21 mouse cellular contexts compared by ENCODE assay signal in genomic region chr11:58400655-58401054, GRCm38 (mm10). TPM values are rescaled to one million over a fixed set of nuclear protein-coding genes. Genes with fewer than 3 reads are reported as not detected.
DNase-seq lines count a peak whose midpoint lies in the region; ATAC-seq lines count a peak whose summit lies in the region.
"Had no signal": no experiment of that assay in that cellular context is flagged by ENCODE, and none has a peak within 500 bp of the region (broad histone marks: within the 10 kb centered on the region; RNA-seq: fewer than 3 reads in every experiment).

No protein-coding gene starts in this region.

- H3K4me3 ChIP-seq in hindbrain, embryonic 12.5 days: no peak overlapping the region
- no peak overlapping the region for H3K4me3 ChIP-seq in hindbrain, embryonic 10.5 days
- no peak overlapping the region for H3K4me3 ChIP-seq in forebrain, embryonic 12.5 days (replicated peaks)
- no peak overlapping the region for H3K4me3 ChIP-seq in hindbrain, embryonic 16.5 days (ENCODE audit: low read length)
- no peak overlapping the region for H3K4me3 ChIP-seq in neural tube, embryonic 13.5 days
- no peak overlapping the region for H3K4me3 ChIP-seq in intestine, embryonic 16.5 days (ENCODE audit: low read length)
- H3K4me3 ChIP-seq: embryonic facial prominence, embryonic 12.5 days; heart, embryonic 12.5 days; intestine, embryonic 15.5 days had no signal

- H3K9ac ChIP-seq in hindbrain, embryonic 12.5 days: peak overlapping the region; percentile 4; the same call in 1 of the 2 replicates
- H3K9ac ChIP-seq in forebrain, embryonic 12.5 days: no peak overlapping the region
- no peak overlapping the region for H3K9ac ChIP-seq in hindbrain, embryonic 16.5 days (ENCODE audit: low read depth, low read length)
- H3K9ac ChIP-seq in neural tube, embryonic 13.5 days: no peak overlapping the region
- no peak overlapping the region for H3K9ac ChIP-seq in intestine, embryonic 16.5 days (ENCODE audit: low read depth, low read length)
- H3K9ac ChIP-seq: embryonic facial prominence, embryonic 12.5 days; heart, embryonic 12.5 days; intestine, embryonic 15.5 days had no signal

- no peaks in the 10 kb centered on the region for H3K9me3 ChIP-seq in hindbrain, embryonic 12.5 days (replicated peaks)
- no peaks in the 10 kb centered on the region for H3K9me3 ChIP-seq in hindbrain, embryonic 10.5 days
- H3K9me3 ChIP-seq in forebrain, embryonic 12.5 days: no peaks in the 10 kb centered on the region
- H3K9me3 ChIP-seq in hindbrain, embryonic 16.5 days (ENCODE audit: control insufficient read depth, low read length): no peaks in the 10 kb centered on the region
- H3K9me3 ChIP-seq in neural tube, embryonic 13.5 days: no peaks in the 10 kb centered on the region
- no peaks in the 10 kb centered on the region for H3K9me3 ChIP-seq in intestine, embryonic 16.5 days (ENCODE audit: control insufficient read depth, low read length)
- H3K9me3 ChIP-seq: embryonic facial prominence, embryonic 12.5 days; G1E; heart, embryonic 12.5 days; intestine, embryonic 15.5 days had no signal

- WGBS in hindbrain, embryonic 12.5 days: 51% methylated on average over 5 of the region's 5 CpGs
- WGBS in hindbrain, embryonic 10.5 days: 61% methylated on average over 5 of the region's 5 CpGs
- 38% methylated on average over 5 of the region's 5 CpGs for WGBS in forebrain, embryonic 12.5 days
- WGBS in hindbrain, embryonic 16.5 days: 25% methylated on average over 5 of the region's 5 CpGs
- WGBS in neural tube, embryonic 13.5 days: 38% methylated on average over 5 of the region's 5 CpGs
- WGBS in intestine, embryonic 16.5 days: 58% methylated on average over 5 of the region's 5 CpGs

- no peak for ATAC-seq in hindbrain, embryonic 12.5 days (ENCODE audit: low FRiP score)
- peak; percentile 69; the same call in 1 of the 2 replicates for ATAC-seq in forebrain, embryonic 12.5 days (ENCODE audit: low FRiP score)
- no peak for ATAC-seq in hindbrain, embryonic 16.5 days
- peak; percentile 73 for ATAC-seq in neural tube, embryonic 13.5 days (ENCODE audit: low read depth)
- no peak for ATAC-seq in intestine, embryonic 16.5 days
- ATAC-seq: CD4-positive, CD25-positive, alpha-beta regulatory T cell, adult 4 months; intestine, embryonic 15.5 days had no signal

- H3K27ac ChIP-seq in hindbrain, embryonic 12.5 days: peak overlapping the region; percentile 62
- no peak overlapping the region for H3K27ac ChIP-seq in hindbrain, embryonic 10.5 days
- H3K27ac ChIP-seq in forebrain, embryonic 12.5 days: peak overlapping the region; percentile 62
- no peak overlapping the region for H3K27ac ChIP-seq in hindbrain, embryonic 16.5 days (ENCODE audit: low read depth, low read length)
- H3K27ac ChIP-seq in neural tube, embryonic 13.5 days (replicated peaks): peak overlapping the region; percentile 46; the same call in 1 of the 2 replicates
- H3K27ac ChIP-seq in intestine, embryonic 16.5 days (ENCODE audit: low read length): no peak overlapping the region
- H3K27ac ChIP-seq: embryonic facial prominence, embryonic 12.5 days; intestine, embryonic 15.5 days had no signal

- peaks cover 3% of the 10 kb centered on the region; the same call in 1 of the 2 replicates for H3K27me3 ChIP-seq in hindbrain, embryonic 12.5 days
- H3K27me3 ChIP-seq in hindbrain, embryonic 10.5 days (ENCODE audit: insufficient read depth, poor library complexity, severe bottlenecking): no peaks in the 10 kb centered on the region
- no peaks in the 10 kb centered on the region for H3K27me3 ChIP-seq in forebrain, embryonic 12.5 days
- no peaks in the 10 kb centered on the region for H3K27me3 ChIP-seq in hindbrain, embryonic 16.5 days (replicated peaks; ENCODE audit: control insufficient read depth, insufficient read depth, low read length)
- no peaks in the 10 kb centered on the region for H3K27me3 ChIP-seq in neural tube, embryonic 13.5 days
- no peaks in the 10 kb centered on the region for H3K27me3 ChIP-seq in intestine, embryonic 16.5 days (replicated peaks; ENCODE audit: control insufficient read depth, insufficient read depth, low read length)
- H3K27me3 ChIP-seq: embryonic facial prominence, embryonic 12.5 days; heart, embryonic 12.5 days; intestine, embryonic 15.5 days had no signal

- no peak overlapping the region; the same call in 1 of the 2 replicates for H3K4me2 ChIP-seq in hindbrain, embryonic 12.5 days (replicated peaks)
- no peak overlapping the region for H3K4me2 ChIP-seq in forebrain, embryonic 12.5 days
- H3K4me2 ChIP-seq in hindbrain, embryonic 16.5 days (ENCODE audit: low read length): peak overlapping the region; percentile 11; the same call in 1 of the 2 replicates
- H3K4me2 ChIP-seq in neural tube, embryonic 13.5 days: no peak overlapping the region
- no peak overlapping the region for H3K4me2 ChIP-seq in intestine, embryonic 16.5 days (ENCODE audit: low read depth, low read length)
- H3K4me2 ChIP-seq: embryonic facial prominence, embryonic 12.5 days; heart, embryonic 12.5 days; intestine, embryonic 15.5 days had no signal

- H3K36me3 ChIP-seq in hindbrain, embryonic 12.5 days: no peaks in the 10 kb centered on the region
- H3K36me3 ChIP-seq in hindbrain, embryonic 10.5 days: no peaks in the 10 kb centered on the region
- H3K36me3 ChIP-seq in forebrain, embryonic 12.5 days (replicated peaks): no peaks in the 10 kb centered on the region
- H3K36me3 ChIP-seq in hindbrain, embryonic 16.5 days (ENCODE audit: control insufficient read depth, insufficient read depth, low read length): no peaks in the 10 kb centered on the region
- H3K36me3 ChIP-seq in neural tube, embryonic 13.5 days: no peaks in the 10 kb centered on the region
- no peaks in the 10 kb centered on the region for H3K36me3 ChIP-seq in intestine, embryonic 16.5 days (ENCODE audit: control insufficient read depth, insufficient read depth, low read length)
- H3K36me3 ChIP-seq: embryonic facial prominence, embryonic 12.5 days; G1E; heart, embryonic 12.5 days; intestine, embryonic 15.5 days had no signal

- DNase-seq in hindbrain, embryonic 10.5 days (ENCODE audit: low spot score): no peak
- no peak for DNase-seq in adipocyte (ENCODE audit: low spot score)
- no peak for DNase-seq in urinary bladder, postnatal 14 days (ENCODE audit: low spot score)
- DNase-seq: adrenal gland, adult 2 months; cerebellum, adult 2 months; layer of hippocampus, postnatal 36 days; lung, adult 18-20 months; thymus, adult 2 months had no signal

- peaks cover 11% of the 10 kb centered on the region; the same call in 1 of the 2 replicates for H3K4me1 ChIP-seq in hindbrain, embryonic 12.5 days
- peaks cover 7% of the 10 kb centered on the region; the same call in 1 of the 2 replicates for H3K4me1 ChIP-seq in hindbrain, embryonic 10.5 days (replicated peaks)
- H3K4me1 ChIP-seq in forebrain, embryonic 12.5 days: peaks cover 24% of the 10 kb centered on the region
- peaks cover 8% of the 10 kb centered on the region; the same call in 1 of the 2 replicates for H3K4me1 ChIP-seq in hindbrain, embryonic 16.5 days (ENCODE audit: control insufficient read depth, insufficient read depth, low read depth, low read length)
- peaks cover 16% of the 10 kb centered on the region; the same call in 1 of the 2 replicates for H3K4me1 ChIP-seq in neural tube, embryonic 13.5 days (replicated peaks)
- no peaks in the 10 kb centered on the region for H3K4me1 ChIP-seq in intestine, embryonic 16.5 days (ENCODE audit: control insufficient read depth, insufficient read depth, low read length)
- H3K4me1 ChIP-seq: embryonic facial prominence, embryonic 12.5 days; intestine, embryonic 15.5 days had no signal

RNA-seq across cellular contexts. Expression of gene 1810065E05Rik, which starts 20.3 kb away (rescaled TPM):
- not detected in 2 replicates for polyA plus RNA-seq in hindbrain, embryonic 12.5 days (2016; fragmentation: Nextera tagmentation; extraction: Ambion mirVana)
- polyA plus RNA-seq in hindbrain, embryonic 10.5 days (2016; fragmentation: Nextera tagmentation; extraction: Ambion mirVana): not detected in 2 replicates
- polyA plus RNA-seq in forebrain, embryonic 12.5 days (2016; fragmentation: Nextera tagmentation; extraction: Ambion mirVana): not detected in 2 replicates
- polyA plus RNA-seq in hindbrain, embryonic 16.5 days (2015; fragmentation: Nextera tagmentation; extraction: Ambion mirVana): not detected in 2 replicates
- polyA plus RNA-seq in neural tube, embryonic 13.5 days (2015; fragmentation: Nextera tagmentation; extraction: Ambion mirVana): not detected in 2 replicates
- polyA plus RNA-seq in intestine, embryonic 16.5 days (2015; fragmentation: Nextera tagmentation; extraction: Ambion mirVana): 0.15 and 0.20 TPM in 2 replicates
- polyA plus RNA-seq: adrenal gland, adult 2 months; CD4-positive, CD25-positive, alpha-beta regulatory T cell, adult 4 months; cerebellum, adult 2 months; embryonic facial prominence, embryonic 12.5 days; G1E; heart, embryonic 12.5 days; kidney, embryonic 16.5 days had no signal

RNA-seq across cellular contexts. Expression of gene Lypd8, which starts 21.8 kb away (rescaled TPM):
- polyA plus RNA-seq in hindbrain, embryonic 12.5 days (2016; fragmentation: Nextera tagmentation; extraction: Ambion mirVana): not detected in 2 replicates
- not detected in 2 replicates for polyA plus RNA-seq in hindbrain, embryonic 10.5 days (2016; fragmentation: Nextera tagmentation; extraction: Ambion mirVana)
- not detected in 2 replicates for polyA plus RNA-seq in forebrain, embryonic 12.5 days (2016; fragmentation: Nextera tagmentation; extraction: Ambion mirVana)
- polyA plus RNA-seq in hindbrain, embryonic 16.5 days (2015; fragmentation: Nextera tagmentation; extraction: Ambion mirVana): not detected in 2 replicates
- not detected in 2 replicates for polyA plus RNA-seq in neural tube, embryonic 13.5 days (2015; fragmentation: Nextera tagmentation; extraction: Ambion mirVana)
- polyA plus RNA-seq in intestine, embryonic 16.5 days (2015; fragmentation: Nextera tagmentation; extraction: Ambion mirVana): 1,405 and 1,451 TPM in 2 replicates
- polyA plus RNA-seq: CD4-positive, CD25-positive, alpha-beta regulatory T cell, adult 4 months; embryonic facial prominence, embryonic 12.5 days; heart, embryonic 12.5 days had no signal

RNA-seq across cellular contexts. Expression of gene Gm12253, which starts 31.7 kb away (rescaled TPM):
- polyA plus RNA-seq in hindbrain, embryonic 12.5 days (2016; fragmentation: Nextera tagmentation; extraction: Ambion mirVana): not detected in 2 replicates
- polyA plus RNA-seq in hindbrain, embryonic 10.5 days (2016; fragmentation: Nextera tagmentation; extraction: Ambion mirVana): not detected in 2 replicates
- not detected in 2 replicates for polyA plus RNA-seq in forebrain, embryonic 12.5 days (2016; fragmentation: Nextera tagmentation; extraction: Ambion mirVana)
- not detected in 2 replicates for polyA plus RNA-seq in hindbrain, embryonic 16.5 days (2015; fragmentation: Nextera tagmentation; extraction: Ambion mirVana)
- polyA plus RNA-seq in neural tube, embryonic 13.5 days (2015; fragmentation: Nextera tagmentation; extraction: Ambion mirVana): not detected in 2 replicates
- polyA plus RNA-seq in intestine, embryonic 16.5 days (2015; fragmentation: Nextera tagmentation; extraction: Ambion mirVana): not detected in 2 replicates
- polyA plus RNA-seq: adrenal gland, adult 2 months; CD4-positive, CD25-positive, alpha-beta regulatory T cell, adult 4 months; cerebellum, adult 2 months; embryonic facial prominence, embryonic 12.5 days; G1E; gonadal fat pad, adult 2 months; heart, embryonic 12.5 days; intestine, embryonic 15.5 days; kidney, embryonic 16.5 days; liver, adult 2 months had no signal

RNA-seq across cellular contexts. Expression of gene Lypd9, which starts 52.1 kb away (rescaled TPM):
- polyA plus RNA-seq in hindbrain, embryonic 12.5 days (2016; fragmentation: Nextera tagmentation; extraction: Ambion mirVana): not detected in 2 replicates
- not detected in 2 replicates for polyA plus RNA-seq in hindbrain, embryonic 10.5 days (2016; fragmentation: Nextera tagmentation; extraction: Ambion mirVana)
- not detected in 2 replicates for polyA plus RNA-seq in forebrain, embryonic 12.5 days (2016; fragmentation: Nextera tagmentation; extraction: Ambion mirVana)
- polyA plus RNA-seq in hindbrain, embryonic 16.5 days (2015; fragmentation: Nextera tagmentation; extraction: Ambion mirVana): not detected in 2 replicates
- not detected in 2 replicates for polyA plus RNA-seq in neural tube, embryonic 13.5 days (2015; fragmentation: Nextera tagmentation; extraction: Ambion mirVana)
- polyA plus RNA-seq in intestine, embryonic 16.5 days (2015; fragmentation: Nextera tagmentation; extraction: Ambion mirVana): not detected in 2 replicates
- polyA plus RNA-seq: adrenal gland, adult 2 months; CD4-positive, CD25-positive, alpha-beta regulatory T cell, adult 4 months; cerebellum, adult 2 months; embryonic facial prominence, embryonic 12.5 days; G1E; heart, embryonic 12.5 days; intestine, embryonic 15.5 days; kidney, embryonic 16.5 days; liver, adult 2 months; thymus, adult 2 months had no signal

Comparison
In these comparisons a context has a peak if more than half of its experiments do, and no peak if none do; other contexts are left out.
1. H3K27ac ChIP-seq: peak in hindbrain, embryonic 12.5 days (single experiment), forebrain, embryonic 12.5 days (single experiment) and neural tube, embryonic 13.5 days (single experiment); none in hindbrain, embryonic 10.5 days (single experiment), hindbrain, embryonic 16.5 days (single experiment) and intestine, embryonic 16.5 days (single experiment).
2. ATAC-seq: peak in forebrain, embryonic 12.5 days (single experiment) and neural tube, embryonic 13.5 days (single experiment); none in hindbrain, embryonic 12.5 days (single experiment), hindbrain, embryonic 16.5 days (single experiment) and intestine, embryonic 16.5 days (single experiment).
3. RNA of gene Lypd8, which starts 21.8 kb away (polyA plus RNA-seq): 1,405 to 1,451 TPM in intestine, embryonic 16.5 days; not detected in hindbrain, embryonic 12.5 days, not detected in hindbrain, embryonic 10.5 days, not detected in forebrain, embryonic 12.5 days, not detected in hindbrain, embryonic 16.5 days and not detected in neural tube, embryonic 13.5 days; every median in the first group is over 1,000 times any median in the second.